Mouse (Mus musculus): Measurements from ENCODE around the gene Defa17.
"Not testable (repeated sequence)": the region's sequence is repeated elsewhere in the genome, so short reads cannot be mapped to it uniquely, and the experiment has no call there.

Gene Defa17

DNA sequence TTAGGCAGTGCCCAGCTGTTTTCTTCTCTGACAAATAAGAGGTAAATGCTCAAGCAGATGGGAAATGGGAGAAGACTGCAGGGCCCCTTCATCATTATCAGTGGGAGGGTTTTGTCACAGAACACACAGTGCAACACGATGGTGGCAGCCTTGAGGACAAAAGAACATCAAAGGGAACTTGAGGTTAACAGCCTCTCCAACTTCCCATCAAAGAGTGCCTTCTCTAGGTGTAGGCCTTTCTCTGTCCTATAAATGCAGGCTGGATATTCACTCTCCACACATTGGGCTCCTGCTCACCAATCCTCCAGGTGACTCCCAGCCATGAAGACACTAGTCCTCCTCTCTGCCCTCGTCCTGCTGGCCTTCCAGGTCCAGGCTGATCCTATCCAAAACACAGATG lies at the start of gene Defa17:
Defa17 (plus strand) TSS at position 301 of the 400 bp plus-strand sequence.
- DNase-seq, result not testable (repeated sequence)

DNA sequence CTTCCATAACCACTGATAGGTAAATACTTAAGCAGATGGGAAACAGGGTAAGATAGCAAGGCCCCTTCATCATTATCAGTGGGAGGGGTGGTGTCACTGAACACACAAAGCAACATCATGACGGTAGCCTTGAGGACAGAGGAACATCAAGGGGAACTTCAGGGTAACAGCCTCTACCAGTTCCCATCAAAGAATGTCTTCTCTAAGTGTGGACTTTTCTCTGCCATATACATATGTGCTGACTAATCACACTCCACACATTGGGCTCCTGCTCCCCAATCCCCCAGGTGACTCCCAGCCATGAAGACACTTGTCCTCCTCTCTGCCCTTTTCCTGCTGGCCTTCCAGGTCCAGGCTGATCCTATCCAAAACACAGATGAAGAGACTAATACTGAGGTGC lies 37.7 kb upstream of the Defa17 start, which contains the start of gene Defa26:
Defa26 (plus strand) TSS at position 301 of the 400 bp plus-strand sequence.
- not testable (repeated sequence) for DNase-seq

DNA sequence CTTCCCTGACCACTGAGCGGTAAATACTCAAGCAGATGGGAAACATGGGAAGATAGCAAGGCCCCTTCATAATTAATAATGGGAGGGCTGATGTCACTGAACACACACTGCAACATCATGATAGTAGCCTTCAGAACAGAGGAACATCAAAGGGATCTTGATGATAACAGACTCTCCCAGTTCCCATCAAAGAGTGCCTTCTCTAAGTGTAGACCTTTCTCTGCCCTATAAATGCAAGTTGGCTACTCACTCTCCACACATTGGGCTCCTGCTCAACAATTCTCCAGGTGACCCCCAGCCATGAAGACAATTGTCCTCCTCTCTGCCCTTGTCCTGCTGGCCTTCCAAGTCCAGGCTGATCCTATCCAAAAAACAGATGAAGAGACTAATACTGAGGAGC lies 9.9 kb downstream of the Defa17 start, which contains the start of gene Defa34:
Defa34 (plus strand) TSS at position 301 of the 400 bp plus-strand sequence.
- not testable (repeated sequence) for DNase-seq

- DNase-seq, result not testable (repeated sequence)
Measured at GRCm38 (mm10) chr8:21703545-21703944, 48.0 kb downstream of the Defa17 start, which contains the start of gene AY761184. TSS of gene AY761184 (minus strand) at chr8:21703645.
